Mouse (Mus musculus): ENCODE results near the gene Rprd1b. TPM values are rescaled to one million over a fixed set of nuclear protein-coding genes. Genes with fewer than 3 reads are reported as not detected.
"Not testable (repeated sequence)": the region's sequence is repeated elsewhere in the genome, so short reads cannot be mapped to it uniquely, and the experiment has no call there.

Gene Rprd1b
- polyA plus RNA-seq, 1 experiment from 2014 or later = 43.1 TPM

- Histone ChIP-seq H3K27me3 (ENCODE audit: control insufficient read depth, insufficient read depth, low read length) (no peaks in the 10 kb centered on the region), H3K4me2 (no peak overlapping the region), H3K9ac (ENCODE audit: low read depth, low read length) (no peak overlapping the region), H3K27ac (ENCODE audit: low read depth, low read length) (no peak overlapping the region), H3K36me3 (ENCODE audit: control insufficient read depth, insufficient read depth, low read length) (peaks cover 18% of the 10 kb centered on the region; the same call in 1 of the 2 replicates), H3K4me3 (ENCODE audit: low read depth, low read length) (no peak overlapping the region), H3K9me3 (replicated peaks; ENCODE audit: control insufficient read depth, low read length) (no peaks in the 10 kb centered on the region), H3K4me1 (ENCODE audit: control insufficient read depth, insufficient read depth, low read length) (no peaks in the 10 kb centered on the region)
- 58% methylated on average over 3 of the region's 3 CpGs for WGBS (ENCODE audit: insufficient replicate concordance)
- no peak for ATAC-seq (replicated peaks; ENCODE audit: insufficient number of reproducible peaks, low FRiP score, low TSS enrichment)
Observed at GRCm38 (mm10) chr2:158047903-158048302, 19.6 kb downstream of the Rprd1b start.

GRCm38 (mm10) chr2:158048718-158049117, 20.4 kb downstream of the Rprd1b start:
- no peaks in the 10 kb centered on the region for H3K27me3 ChIP-seq (ENCODE audit: control insufficient read depth, insufficient read depth, low read length)
- no peaks in the 10 kb centered on the region for H3K4me1 ChIP-seq (ENCODE audit: control insufficient read depth, insufficient read depth, low read length)
- H3K36me3 ChIP-seq (ENCODE audit: control insufficient read depth, insufficient read depth, low read length) = peaks cover 13% of the 10 kb centered on the region; the same call in 1 of the 2 replicates
- H3K4me3 ChIP-seq (ENCODE audit: low read depth, low read length) = no peak overlapping the region
- 98% methylated on average over 1 of the region's 1 CpGs for WGBS (ENCODE audit: insufficient replicate concordance)
- H3K27ac ChIP-seq (ENCODE audit: low read depth, low read length) = no peak overlapping the region
- H3K4me2 ChIP-seq = no peak overlapping the region
- no peak for ATAC-seq (replicated peaks; ENCODE audit: insufficient number of reproducible peaks, low FRiP score, low TSS enrichment)
- H3K9ac ChIP-seq (ENCODE audit: low read depth, low read length) = no peak overlapping the region
- H3K9me3 ChIP-seq (replicated peaks; ENCODE audit: control insufficient read depth, low read length) = no peaks in the 10 kb centered on the region

- 94% methylated on average over 8 of the region's 8 CpGs for WGBS (ENCODE audit: insufficient replicate concordance)
- Histone ChIP-seq H3K36me3 (ENCODE audit: control insufficient read depth, insufficient read depth, low read length) (peaks cover 4% of the 10 kb centered on the region; the same call in 1 of the 2 replicates), H3K27ac (ENCODE audit: low read depth, low read length) (no peak overlapping the region), H3K4me2 (no peak overlapping the region), H3K9me3 (replicated peaks; ENCODE audit: control insufficient read depth, low read length) (no peaks in the 10 kb centered on the region), H3K9ac (ENCODE audit: low read depth, low read length) (no peak overlapping the region), H3K27me3 (ENCODE audit: control insufficient read depth, insufficient read depth, low read length) (no peaks in the 10 kb centered on the region), H3K4me3 (ENCODE audit: low read depth, low read length) (no peak overlapping the region), H3K4me1 (ENCODE audit: control insufficient read depth, insufficient read depth, low read length) (no peaks in the 10 kb centered on the region)
- no peak for ATAC-seq (replicated peaks; ENCODE audit: insufficient number of reproducible peaks, low FRiP score, low TSS enrichment)
Observed at GRCm38 (mm10) chr2:158050116-158050515, 21.8 kb downstream of the Rprd1b start.

DNA sequence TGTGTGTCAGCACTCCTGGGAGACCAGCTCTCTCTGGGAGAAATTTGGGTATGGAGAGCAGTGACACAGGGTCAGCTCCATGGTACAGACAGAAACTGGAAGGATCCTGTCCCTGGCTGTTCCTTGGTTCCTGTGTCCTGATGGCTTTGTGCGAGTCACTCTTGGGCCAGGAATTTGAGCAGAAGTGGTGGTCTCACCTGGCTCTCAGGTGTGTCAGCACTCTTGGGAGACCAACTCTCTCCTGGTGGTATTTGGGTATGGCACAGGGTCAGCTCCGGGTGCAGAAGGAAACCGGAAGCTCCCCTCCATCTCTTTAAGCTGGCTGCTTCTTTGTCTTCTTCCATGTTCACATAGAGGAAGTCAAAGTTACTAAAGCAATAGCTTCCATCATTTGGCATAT, 26.3 kb downstream of the Rprd1b start:
- ATAC-seq (replicated peaks; ENCODE audit: insufficient number of reproducible peaks, low FRiP score, low TSS enrichment) = no peak
- no peak overlapping the region for H3K4me2 ChIP-seq
- no peak overlapping the region for H3K9ac ChIP-seq (ENCODE audit: low read depth, low read length)
- no peak overlapping the region for H3K27ac ChIP-seq (ENCODE audit: low read depth, low read length)
- H3K4me3 ChIP-seq (ENCODE audit: low read depth, low read length) = no peak overlapping the region
- WGBS (ENCODE audit: insufficient replicate concordance) = 88% methylated on average over 3 of the region's 3 CpGs
- H3K36me3 ChIP-seq (ENCODE audit: control insufficient read depth, insufficient read depth, low read length) = peaks cover 2% of the 10 kb centered on the region; the same call in 1 of the 2 replicates
- no peaks in the 10 kb centered on the region for H3K4me1 ChIP-seq (ENCODE audit: control insufficient read depth, insufficient read depth, low read length)
- no peaks in the 10 kb centered on the region for H3K9me3 ChIP-seq (replicated peaks; ENCODE audit: control insufficient read depth, low read length)
- no peaks in the 10 kb centered on the region for H3K27me3 ChIP-seq (ENCODE audit: control insufficient read depth, insufficient read depth, low read length)

GRCm38 (mm10) chr2:158055383-158055782, 27.1 kb downstream of the Rprd1b start:
- not testable (repeated sequence) for H3K27me3 ChIP-seq (ENCODE audit: control insufficient read depth, insufficient read depth, low read length); H3K4me3 ChIP-seq (ENCODE audit: low read depth, low read length); H3K4me2 ChIP-seq; ATAC-seq (replicated peaks; ENCODE audit: insufficient number of reproducible peaks, low FRiP score, low TSS enrichment); H3K4me1 ChIP-seq (ENCODE audit: control insufficient read depth, insufficient read depth, low read length); H3K36me3 ChIP-seq (ENCODE audit: control insufficient read depth, insufficient read depth, low read length); H3K27ac ChIP-seq (ENCODE audit: low read depth, low read length); H3K9ac ChIP-seq (ENCODE audit: low read depth, low read length); H3K9me3 ChIP-seq (replicated peaks; ENCODE audit: control insufficient read depth, low read length)
- WGBS (ENCODE audit: insufficient replicate concordance) = 89% methylated on average over 8 of the region's 8 CpGs

GRCm38 (mm10) chr2:158057030-158057429, 28.7 kb downstream of the Rprd1b start:
- Histone ChIP-seq H3K4me2 (no peak overlapping the region), H3K9me3 (replicated peaks; ENCODE audit: control insufficient read depth, low read length) (no peaks in the 10 kb centered on the region), H3K27ac (ENCODE audit: low read depth, low read length) (no peak overlapping the region), H3K36me3 (ENCODE audit: control insufficient read depth, insufficient read depth, low read length) (peaks cover 7% of the 10 kb centered on the region; the same call in 1 of the 2 replicates), H3K27me3 (ENCODE audit: control insufficient read depth, insufficient read depth, low read length) (no peaks in the 10 kb centered on the region), H3K4me3 (ENCODE audit: low read depth, low read length) (no peak overlapping the region), H3K4me1 (ENCODE audit: control insufficient read depth, insufficient read depth, low read length) (no peaks in the 10 kb centered on the region), H3K9ac (ENCODE audit: low read depth, low read length) (no peak overlapping the region)
- WGBS (ENCODE audit: insufficient replicate concordance) = 93% methylated on average over 3 of the region's 3 CpGs
- no peak for ATAC-seq (replicated peaks; ENCODE audit: insufficient number of reproducible peaks, low FRiP score, low TSS enrichment)

GRCm38 (mm10) chr2:158058534-158058933, 30.2 kb downstream of the Rprd1b start:
- H3K4me1 ChIP-seq (ENCODE audit: control insufficient read depth, insufficient read depth, low read length) = no peaks in the 10 kb centered on the region
- 89% methylated on average over 10 of the region's 10 CpGs for WGBS (ENCODE audit: insufficient replicate concordance)

GRCm38 (mm10) chr2:158059666-158060105, 31.4 kb downstream of the Rprd1b start:
- no peaks in the 10 kb centered on the region for H3K9me3 ChIP-seq (replicated peaks; ENCODE audit: control insufficient read depth, low read length)

More at GRCm38 (mm10) chr2:158058534-158058933, 30.2 kb downstream of the Rprd1b start:
- H3K9me3 ChIP-seq (replicated peaks; ENCODE audit: control insufficient read depth, low read length) = no peaks in the 10 kb centered on the region
- ATAC-seq (replicated peaks; ENCODE audit: insufficient number of reproducible peaks, low FRiP score, low TSS enrichment) = no peak
- no peaks in the 10 kb centered on the region for H3K27me3 ChIP-seq (ENCODE audit: control insufficient read depth, insufficient read depth, low read length)
- H3K27ac ChIP-seq (ENCODE audit: low read depth, low read length) = no peak overlapping the region
- H3K9ac ChIP-seq (ENCODE audit: low read depth, low read length) = no peak overlapping the region
- peaks cover 7% of the 10 kb centered on the region; the same call in 1 of the 2 replicates for H3K36me3 ChIP-seq (ENCODE audit: control insufficient read depth, insufficient read depth, low read length)
- no peak overlapping the region for H3K4me2 ChIP-seq
- no peak overlapping the region for H3K4me3 ChIP-seq (ENCODE audit: low read depth, low read length)

DNA sequence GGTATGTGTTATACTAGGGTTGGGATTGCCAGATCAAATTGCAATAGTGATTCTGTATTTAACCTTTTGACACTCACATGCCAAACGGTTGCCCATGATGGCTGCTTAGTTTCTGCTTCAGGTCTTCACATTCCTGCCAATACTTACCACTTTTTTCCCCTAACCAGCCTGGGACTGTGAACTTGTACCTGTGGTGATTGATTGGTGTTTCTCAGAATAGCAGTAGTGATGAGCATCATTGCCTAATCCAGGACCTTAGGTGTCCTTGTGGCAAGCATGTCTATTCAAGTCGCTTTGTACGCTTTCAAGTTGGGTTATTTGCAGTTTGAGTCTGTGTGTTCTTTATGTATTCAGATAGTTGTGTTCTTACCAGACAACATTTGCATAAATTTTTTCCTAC, 34.7 kb downstream of the Rprd1b start:
- peaks cover 4% of the 10 kb centered on the region for H3K36me3 ChIP-seq (ENCODE audit: control insufficient read depth, insufficient read depth, low read length)
- no peak overlapping the region for H3K27ac ChIP-seq (ENCODE audit: low read depth, low read length)
- no peaks in the 10 kb centered on the region for H3K27me3 ChIP-seq (ENCODE audit: control insufficient read depth, insufficient read depth, low read length)
- H3K4me2 ChIP-seq = no peak overlapping the region
- no peak overlapping the region for H3K9ac ChIP-seq (ENCODE audit: low read depth, low read length)
- ATAC-seq (replicated peaks; ENCODE audit: insufficient number of reproducible peaks, low FRiP score, low TSS enrichment) = no peak
- WGBS (ENCODE audit: insufficient replicate concordance) = 86% methylated on average over 3 of the region's 3 CpGs
- H3K4me1 ChIP-seq (ENCODE audit: control insufficient read depth, insufficient read depth, low read length) = peaks cover 20% of the 10 kb centered on the region
- H3K9me3 ChIP-seq (replicated peaks; ENCODE audit: control insufficient read depth, low read length) = no peaks in the 10 kb centered on the region
- no peak overlapping the region for H3K4me3 ChIP-seq (ENCODE audit: low read depth, low read length)

More at GRCm38 (mm10) chr2:158059666-158060105, 31.4 kb downstream of the Rprd1b start:
- no peak overlapping the region for H3K27ac ChIP-seq (ENCODE audit: low read depth, low read length)
- H3K4me3 ChIP-seq (ENCODE audit: low read depth, low read length) = no peak overlapping the region
- H3K9ac ChIP-seq (ENCODE audit: low read depth, low read length) = no peak overlapping the region
- no peak for ATAC-seq (replicated peaks; ENCODE audit: insufficient number of reproducible peaks, low FRiP score, low TSS enrichment)
- H3K27me3 ChIP-seq (ENCODE audit: control insufficient read depth, insufficient read depth, low read length) = no peaks in the 10 kb centered on the region
- WGBS (ENCODE audit: insufficient replicate concordance) = 73% methylated on average over 8 of the region's 8 CpGs
- H3K4me2 ChIP-seq = no peak overlapping the region
- peaks cover 5% of the 10 kb centered on the region; the same call in 1 of the 2 replicates for H3K4me1 ChIP-seq (ENCODE audit: control insufficient read depth, insufficient read depth, low read length)
- H3K36me3 ChIP-seq (ENCODE audit: control insufficient read depth, insufficient read depth, low read length) = peaks cover 7% of the 10 kb centered on the region; the same call in 1 of the 2 replicates

All from heart, embryonic 11.5 days (tissue).